Mouse (Mus musculus) C2C12 (cell line): Measurements from ENCODE around the gene Vash1. TPM values are rescaled to one million over a fixed set of nuclear protein-coding genes. Genes with fewer than 3 reads are reported as not detected.

Experiments
- H3K27me3 ChIP-seq: one replicate; pipeline ENCODE4 v1.6.1; 2011; ENCODE audit not compliant: control insufficient read depth, insufficient read depth, insufficient read length
- H3K36me3 ChIP-seq: one replicate; pipeline ENCODE4 v1.6.1; 2011; ENCODE audit not compliant: control insufficient read depth, insufficient read depth
- H3K4me3 ChIP-seq: one replicate; pipeline ENCODE4 v1.5.1; 2011; ENCODE audit warnings: mild to moderate bottlenecking, control low read depth; ENCODE audit not compliant: poor library complexity, insufficient read depth, severe bottlenecking
- H3K79me2 ChIP-seq: one replicate; pipeline ENCODE4 v1.6.1; 2011; ENCODE audit not compliant: control insufficient read depth, insufficient read depth
- H3K79me3 ChIP-seq: one replicate; pipeline ENCODE4 v1.6.1; 2011; ENCODE audit warnings: low read depth, control low read depth
- H3ac ChIP-seq: one replicate; pipeline ENCODE3; 2011; ENCODE audit warnings: low read depth; ENCODE audit not compliant: control insufficient read depth, insufficient read length
- MAX ChIP-seq: IDR thresholded peaks from one replicate; pipeline ENCODE4 v1.6.1; 2011; ENCODE audit warnings: mild to moderate bottlenecking, control low read depth
- MYOD1 ChIP-seq: IDR thresholded peaks from one replicate; pipeline ENCODE4 v1.6.1; 2011; ENCODE audit warnings: low read depth; ENCODE audit not compliant: control insufficient read depth, insufficient read length
- polyA plus RNA-seq: library from polyadenylated mRNA; unstranded; fragments of >200 nt; fragmentation: generic; extraction: Trizol; gene quantifications from one replicate; pipeline ENCODE4 v1.2.1, GENCODE M21; 2012; ENCODE audit warnings: missing spikeins

The Vash1 gene
- polyA plus RNA-seq, 1 experiment = 0.44 TPM

DNA sequence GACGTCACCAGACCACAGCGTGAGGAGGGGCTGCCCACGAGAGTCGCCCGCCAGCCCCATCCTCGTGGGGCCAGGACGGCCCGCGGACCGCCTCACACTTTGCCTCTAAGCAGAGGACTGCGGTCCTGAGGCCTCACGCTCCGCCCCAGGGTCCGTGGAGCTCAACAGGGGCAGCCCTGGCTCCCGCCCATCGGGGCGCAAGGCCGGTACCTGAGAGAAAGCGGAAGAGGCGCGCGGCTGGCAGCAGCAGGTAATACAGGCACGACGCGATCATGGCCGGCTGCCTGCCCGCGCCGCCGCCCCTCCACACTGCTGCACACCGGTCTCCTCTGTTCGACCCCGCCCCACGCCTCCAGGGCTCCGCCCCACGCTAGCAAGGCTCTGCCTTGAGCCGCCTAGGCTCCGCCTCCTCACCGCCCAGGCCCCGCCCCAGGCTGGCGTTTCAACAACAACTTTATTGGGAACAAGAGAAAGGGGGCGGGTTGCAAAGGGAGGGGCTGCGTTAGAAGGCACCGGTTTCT, 47.7 kb downstream of the Vash1 start, which contains the start of gene Angel1:
Gene Angel1 (minus strand): TSS at position 341 of the 521 bp plus-strand sequence.
- Histone ChIP-seq H3ac (peak within 1 kb of the TSS; percentile 72), H3K79me3 (no peaks in the 10 kb centered on the region), H3K27me3 (peaks cover 4% of the 10 kb centered on the region), H3K79me2 (no peaks in the 10 kb centered on the region), H3K36me3 (no peaks in the 10 kb centered on the region), H3K4me3 (peak within 1 kb of the TSS; percentile 36)
- TF ChIP-seq MYOD1 (no peak), MAX (peak; percentile 13)

DNA sequence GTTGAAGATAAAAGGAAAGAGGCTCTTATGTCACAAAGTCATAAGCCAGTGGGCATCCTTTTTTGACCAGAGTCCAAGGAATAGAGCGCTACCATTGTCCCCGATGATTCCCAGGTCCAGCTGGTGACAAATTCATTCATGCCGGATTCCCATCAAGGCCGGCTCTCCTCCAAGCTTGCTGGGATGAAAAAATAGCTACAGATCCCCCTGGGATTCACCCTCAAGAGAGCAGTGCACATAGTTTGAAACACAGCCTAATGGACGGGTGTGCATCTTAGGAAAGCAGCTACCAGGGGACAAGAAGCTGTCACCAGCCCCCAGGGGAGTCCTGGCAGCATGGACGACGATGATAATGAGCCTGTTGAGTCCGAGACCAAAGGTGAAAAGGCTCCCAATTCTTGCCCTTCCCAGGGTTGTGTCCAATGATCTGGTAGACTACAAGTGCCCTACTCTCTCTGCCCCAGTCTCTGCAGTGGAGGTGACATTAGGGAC, 55.9 kb downstream of the Vash1 start, which contains the start of gene Lrrc74a:
Gene Lrrc74a (plus strand): TSS at position 51 of the 492 bp plus-strand sequence.
- Histone ChIP-seq H3K27me3 (peaks cover 38% of the 10 kb centered on the region), H3K36me3 (no peaks in the 10 kb centered on the region), H3ac (no peak within 1 kb of the TSS), H3K79me3 (no peaks in the 10 kb centered on the region), H3K79me2 (no peaks in the 10 kb centered on the region), H3K4me3 (no peak within 1 kb of the TSS)
- TF ChIP-seq MYOD1 = no peak
- TF ChIP-seq MAX = no peak

Other genes starting within 250 kb of the Vash1 start
- gene Angel1, start 47.8 kb downstream of the Vash1 start, polyA plus RNA-seq = 0.92 TPM
- gene Lrrc74a, start 55.7 kb downstream of the Vash1 start, polyA plus RNA-seq = not detected
- gene Irf2bpl, start 206.1 kb downstream of the Vash1 start, polyA plus RNA-seq = 49.7 TPM